Mouse (Mus musculus): ENCODE measurements around the gene Nupr1. TPM values are rescaled to one million over a fixed set of nuclear protein-coding genes. Genes with fewer than 3 reads are reported as not detected.

Gene Nupr1
- polyA plus RNA-seq (2015; fragmentation: Nextera tagmentation; extraction: Ambion mirVana): 34.2 and 53.9 TPM in 2 replicates

- Histone ChIP-seq H3K27ac (ENCODE audit: low read length) (no peak within 1 kb of the TSS), H3K9me3 (ENCODE audit: control insufficient read depth, low read length) (no peaks in the 10 kb centered on the region), H3K36me3 (ENCODE audit: control insufficient read depth, insufficient read depth, low read length) (no peaks in the 10 kb centered on the region), H3K4me3 (ENCODE audit: low read length) (no peak within 1 kb of the TSS), H3K4me2 (ENCODE audit: low read depth, low read length) (no peak within 1 kb of the TSS), H3K27me3 (ENCODE audit: control insufficient read depth, insufficient read depth, low read depth, low read length) (no peaks in the 10 kb centered on the region), H3K9ac (ENCODE audit: low read length) (no peak within 1 kb of the TSS), H3K4me1 (replicated peaks; ENCODE audit: control insufficient read depth, insufficient read depth, low read length) (0 out of 2 replicates have a peak, but pooled peaks cover under 1% of the 10 kb centered on the region)
- ATAC-seq (ENCODE audit: low read depth): no peak
- 79% methylated on average over 4 of the region's 4 CpGs for WGBS
Measured at GRCm38 (mm10) chr7:126630824-126631518, at the start of gene Nupr1. Gene Nupr1, minus strand, starts transcription at chr7:126630861.

- peaks cover 5% of the 10 kb centered on the region for H3K36me3 ChIP-seq (ENCODE audit: control insufficient read depth, insufficient read depth, low read length)
- H3K9me3 ChIP-seq (ENCODE audit: control insufficient read depth, low read length): no peaks in the 10 kb centered on the region
- H3K4me1 ChIP-seq (replicated peaks; ENCODE audit: control insufficient read depth, insufficient read depth, low read length): peaks cover 5% of the 10 kb centered on the region; the same call in 1 of the 2 replicates
- H3K9ac ChIP-seq (ENCODE audit: low read length): no peak overlapping the region
- H3K27me3 ChIP-seq (ENCODE audit: control insufficient read depth, insufficient read depth, low read depth, low read length): no peaks in the 10 kb centered on the region
- no peak for ATAC-seq (ENCODE audit: low read depth)
- H3K4me2 ChIP-seq (ENCODE audit: low read depth, low read length): no peak overlapping the region
- H3K4me3 ChIP-seq (ENCODE audit: low read length): no peak overlapping the region
- WGBS: 85% methylated on average over 5 of the region's 5 CpGs
- H3K27ac ChIP-seq (ENCODE audit: low read length): no peak overlapping the region
Measured at GRCm38 (mm10) chr7:126679683-126680082, 49.0 kb upstream of the Nupr1 start.

- H3K9me3 ChIP-seq (ENCODE audit: control insufficient read depth, low read length): no peaks in the 10 kb centered on the region
- H3K27me3 ChIP-seq (ENCODE audit: control insufficient read depth, insufficient read depth, low read depth, low read length): no peaks in the 10 kb centered on the region
- no peak overlapping the region for H3K4me3 ChIP-seq (ENCODE audit: low read length)
- no peak overlapping the region for H3K4me2 ChIP-seq (ENCODE audit: low read depth, low read length)
- H3K36me3 ChIP-seq (ENCODE audit: control insufficient read depth, insufficient read depth, low read length): peaks cover 5% of the 10 kb centered on the region
- H3K27ac ChIP-seq (ENCODE audit: low read length): no peak overlapping the region
- WGBS: 45% methylated on average over 8 of the region's 8 CpGs
- no peak overlapping the region for H3K9ac ChIP-seq (ENCODE audit: low read length)
- ATAC-seq (ENCODE audit: low read depth): no peak
- H3K4me1 ChIP-seq (replicated peaks; ENCODE audit: control insufficient read depth, insufficient read depth, low read length): peaks cover 5% of the 10 kb centered on the region; the same call in 1 of the 2 replicates
Measured at GRCm38 (mm10) chr7:126678545-126679341, 48.1 kb upstream of the Nupr1 start.

GRCm38 (mm10) chr7:126676631-126677220, 46.1 kb upstream of the Nupr1 start:
- Histone ChIP-seq H3K27me3 (ENCODE audit: control insufficient read depth, insufficient read depth, low read depth, low read length) (no peaks in the 10 kb centered on the region), H3K36me3 (ENCODE audit: control insufficient read depth, insufficient read depth, low read length) (peaks cover 5% of the 10 kb centered on the region), H3K4me2 (ENCODE audit: low read depth, low read length) (no peak overlapping the region; the same call in 1 of the 2 replicates), H3K9me3 (ENCODE audit: control insufficient read depth, low read length) (no peaks in the 10 kb centered on the region), H3K4me1 (replicated peaks; ENCODE audit: control insufficient read depth, insufficient read depth, low read length) (peaks cover 5% of the 10 kb centered on the region; the same call in 1 of the 2 replicates), H3K27ac (ENCODE audit: low read length) (peak overlapping the region; percentile 78), H3K9ac (ENCODE audit: low read length) (no peak overlapping the region), H3K4me3 (ENCODE audit: low read length) (no peak overlapping the region)
- WGBS: 78% methylated on average over 4 of the region's 4 CpGs
- ATAC-seq (ENCODE audit: low read depth): no peak

GRCm38 (mm10) chr7:126676207-126676606, 45.5 kb upstream of the Nupr1 start, which contains the start of gene Sult1a1:
Gene Sult1a1, minus strand, starts transcription at chr7:126676432.
- Histone ChIP-seq H3K4me1 (replicated peaks; ENCODE audit: control insufficient read depth, insufficient read depth, low read length) (peaks cover 5% of the 10 kb centered on the region; the same call in 1 of the 2 replicates), H3K9ac (ENCODE audit: low read length) (peak within 1 kb of the TSS; percentile 44), H3K36me3 (ENCODE audit: control insufficient read depth, insufficient read depth, low read length) (peaks cover 5% of the 10 kb centered on the region), H3K4me3 (ENCODE audit: low read length) (peak within 1 kb of the TSS; percentile 11; the same call in 1 of the 2 replicates), H3K9me3 (ENCODE audit: control insufficient read depth, low read length) (no peaks in the 10 kb centered on the region), H3K4me2 (ENCODE audit: low read depth, low read length) (peak within 1 kb of the TSS; percentile 31), H3K27me3 (ENCODE audit: control insufficient read depth, insufficient read depth, low read depth, low read length) (no peaks in the 10 kb centered on the region), H3K27ac (ENCODE audit: low read length) (peak within 1 kb of the TSS; percentile 78)
- 43% methylated on average over 1 of the region's 1 CpGs for WGBS
- ATAC-seq (ENCODE audit: low read depth): peak; percentile 85

GRCm38 (mm10) chr7:126675104-126675503, 44.4 kb upstream of the Nupr1 start:
- no peak overlapping the region for H3K4me2 ChIP-seq (ENCODE audit: low read depth, low read length)
- no peak overlapping the region for H3K9ac ChIP-seq (ENCODE audit: low read length)
- H3K9me3 ChIP-seq (ENCODE audit: control insufficient read depth, low read length): no peaks in the 10 kb centered on the region
- peaks cover 5% of the 10 kb centered on the region; the same call in 1 of the 2 replicates for H3K4me1 ChIP-seq (replicated peaks; ENCODE audit: control insufficient read depth, insufficient read depth, low read length)
- WGBS: 94% methylated on average over 8 of the region's 8 CpGs
- H3K4me3 ChIP-seq (ENCODE audit: low read length): no peak overlapping the region
- H3K27me3 ChIP-seq (ENCODE audit: control insufficient read depth, insufficient read depth, low read depth, low read length): no peaks in the 10 kb centered on the region
- no peak overlapping the region for H3K27ac ChIP-seq (ENCODE audit: low read length)
- ATAC-seq (ENCODE audit: low read depth): no peak
- peaks cover 8% of the 10 kb centered on the region for H3K36me3 ChIP-seq (ENCODE audit: control insufficient read depth, insufficient read depth, low read length)

- Histone ChIP-seq H3K9me3 (ENCODE audit: control insufficient read depth, low read length) (no peaks in the 10 kb centered on the region), H3K27me3 (ENCODE audit: control insufficient read depth, insufficient read depth, low read depth, low read length) (no peaks in the 10 kb centered on the region), H3K4me2 (ENCODE audit: low read depth, low read length) (no peak overlapping the region), H3K36me3 (ENCODE audit: control insufficient read depth, insufficient read depth, low read length) (peaks cover 6% of the 10 kb centered on the region), H3K4me1 (replicated peaks; ENCODE audit: control insufficient read depth, insufficient read depth, low read length) (peaks cover 5% of the 10 kb centered on the region; the same call in 1 of the 2 replicates), H3K27ac (ENCODE audit: low read length) (no peak overlapping the region), H3K9ac (ENCODE audit: low read length) (no peak overlapping the region), H3K4me3 (ENCODE audit: low read length) (no peak overlapping the region)
- 93% methylated on average over 9 of the region's 9 CpGs for WGBS
- ATAC-seq (ENCODE audit: low read depth): no peak
Measured at GRCm38 (mm10) chr7:126672111-126672510, 41.5 kb upstream of the Nupr1 start.

- no peak for ATAC-seq (ENCODE audit: low read depth)
- WGBS: 93% methylated on average over 3 of the region's 3 CpGs
- Histone ChIP-seq H3K4me3 (ENCODE audit: low read length) (no peak overlapping the region), H3K9me3 (ENCODE audit: control insufficient read depth, low read length) (no peaks in the 10 kb centered on the region), H3K36me3 (ENCODE audit: control insufficient read depth, insufficient read depth, low read length) (peaks cover 9% of the 10 kb centered on the region), H3K27ac (ENCODE audit: low read length) (no peak overlapping the region), H3K27me3 (ENCODE audit: control insufficient read depth, insufficient read depth, low read depth, low read length) (no peaks in the 10 kb centered on the region), H3K4me2 (ENCODE audit: low read depth, low read length) (no peak overlapping the region), H3K4me1 (replicated peaks; ENCODE audit: control insufficient read depth, insufficient read depth, low read length) (no peaks in the 10 kb centered on the region), H3K9ac (ENCODE audit: low read length) (no peak overlapping the region)
Measured at GRCm38 (mm10) chr7:126670152-126670551, 39.5 kb upstream of the Nupr1 start.

- H3K4me1 ChIP-seq (replicated peaks; ENCODE audit: control insufficient read depth, insufficient read depth, low read length): no peaks in the 10 kb centered on the region; the same call in none of the 2 replicates
- WGBS: 59% methylated on average over 5 of the region's 5 CpGs
- no peaks in the 10 kb centered on the region for H3K9me3 ChIP-seq (ENCODE audit: control insufficient read depth, low read length)
- no peak overlapping the region for H3K4me2 ChIP-seq (ENCODE audit: low read depth, low read length)
- no peak overlapping the region for H3K4me3 ChIP-seq (ENCODE audit: low read length)
- no peaks in the 10 kb centered on the region for H3K27me3 ChIP-seq (ENCODE audit: control insufficient read depth, insufficient read depth, low read depth, low read length)
- ATAC-seq (ENCODE audit: low read depth): peak; percentile 77
- H3K9ac ChIP-seq (ENCODE audit: low read length): no peak overlapping the region
- H3K36me3 ChIP-seq (ENCODE audit: control insufficient read depth, insufficient read depth, low read length): peaks cover 12% of the 10 kb centered on the region
- H3K27ac ChIP-seq (ENCODE audit: low read length): peak overlapping the region; percentile 78
Measured at GRCm38 (mm10) chr7:126668452-126668851, 37.8 kb upstream of the Nupr1 start.
